Mouse (Mus musculus) intestine, embryonic 16.5 days (tissue): ENCODE data around the gene Olfr1324. TPM values are rescaled to one million over a fixed set of nuclear protein-coding genes. Genes with fewer than 3 reads are reported as not detected.

Experiments used
- ATAC-seq: fragments of 200-750 bp; cut with Nextera tagmentation; 2 replicates; pipeline ENCODE4 v1.8.0; 2017; ENCODE audit warnings: moderate TSS enrichment, moderate library complexity
- H3K27ac ChIP-seq: fragments of 300-500 bp; sonication (generic); 2 replicates; pipeline ENCODE4 v1.5.1; 2014; ENCODE audit warnings: mild to moderate bottlenecking, low read length
- H3K27me3 ChIP-seq: fragments of 300-500 bp; sonication (generic); replicated peaks from 2 replicates; pipeline ENCODE4 v1.6.1; 2014; ENCODE audit warnings: low read length, control low read depth, mixed read lengths; ENCODE audit not compliant: control insufficient read depth, insufficient read depth
- H3K36me3 ChIP-seq: fragments of 300-500 bp; sonication (generic); 2 replicates; pipeline ENCODE4 v1.6.1; 2014; ENCODE audit warnings: low read length, control low read depth; ENCODE audit not compliant: control insufficient read depth, insufficient read depth
- H3K4me1 ChIP-seq: fragments of 300-500 bp; sonication (generic); 2 replicates; pipeline ENCODE4 v1.6.1; 2014; ENCODE audit warnings: low read length, control low read depth, mixed read lengths; ENCODE audit not compliant: control insufficient read depth, insufficient read depth
- H3K4me2 ChIP-seq: fragments of 300-500 bp; sonication (generic); 2 replicates; pipeline ENCODE4 v1.6.1; 2014; ENCODE audit warnings: low read depth, low read length, control low read depth
- H3K4me3 ChIP-seq: fragments of 300-500 bp; sonication (generic); 2 replicates; pipeline ENCODE4 v1.5.1; 2014; ENCODE audit warnings: mild to moderate bottlenecking, low read length
- H3K9ac ChIP-seq: fragments of 300-500 bp; sonication (generic); 2 replicates; pipeline ENCODE4 v1.6.1; 2014; ENCODE audit warnings: low read depth, low read length
- H3K9me3 ChIP-seq: fragments of 300-500 bp; sonication (generic); 2 replicates; pipeline ENCODE4 v1.6.1; 2016; ENCODE audit warnings: low read length, control low read depth; ENCODE audit not compliant: control insufficient read depth
- WGBS: fragments of 180-500 bp; shearing (Covaris S2); extraction: QIAGEN DNeasy Blood & Tissue Kit; methylation state at CpG from one replicate; pipeline ENCODE4 v1.1.7; 2014; 5-methylcytosine and 5-hydroxymethylcytosine counted together
- polyA plus RNA-seq: library from polyadenylated mRNA; unstranded; fragments of >200 nt; fragmentation: Nextera tagmentation; extraction: Ambion mirVana; gene quantifications from 2 replicates; pipeline ENCODE4 v1.2.1, GENCODE M21; 2015

Olfr1324 gene
- polyA plus RNA-seq, 1 experiment from 2014 or later, result not detected

GRCm38 (mm10) chrX:50374978-50375377 lies 53.3 kb downstream of the Olfr1324 start:
- Histone ChIP-seq H3K4me3 (no peak overlapping the region), H3K4me2 (no peak overlapping the region), H3K27ac (no peak overlapping the region), H3K9ac (no peak overlapping the region), H3K27me3 (no peaks in the 10 kb centered on the region), H3K9me3 (0 out of 2 replicates have a peak, but pooled peaks cover 10% of the 10 kb centered on the region), H3K4me1 (no peaks in the 10 kb centered on the region), H3K36me3 (no peaks in the 10 kb centered on the region)
- WGBS, result 100% methylated on average over 1 of the region's 1 CpGs
- ATAC-seq, result no peak
